In the genomic region with DNA sequence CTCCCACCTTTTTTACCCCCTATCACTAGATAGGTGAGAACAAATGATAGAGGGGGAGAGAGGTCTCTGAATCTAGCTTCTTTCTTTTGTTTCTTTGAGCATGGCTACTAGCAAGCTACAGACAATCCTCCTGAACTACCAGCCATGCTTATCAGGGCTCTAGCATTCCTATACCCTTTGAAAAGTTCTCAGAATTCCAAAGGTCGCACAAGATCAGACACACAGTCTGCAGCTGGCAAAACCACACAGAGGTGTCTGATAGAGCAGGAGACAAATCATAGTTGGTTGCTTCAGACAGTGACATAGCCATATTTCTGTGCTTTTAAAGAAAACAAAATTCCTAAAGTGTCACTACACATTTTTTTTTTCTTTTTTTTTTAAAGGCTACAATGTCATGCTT, we compare ENCODE assay signal across 34 mouse cellular contexts. TPM values are rescaled to one million over a fixed set of nuclear protein-coding genes. Genes with fewer than 3 reads are reported as not detected.
A peak's percentile ranks its signal among the peaks of the same experiment; 100 is the strongest.
DNase-seq lines count a peak whose midpoint lies in the region; ATAC-seq and TF ChIP-seq lines count a peak whose summit lies in the region.
"Had no signal": no experiment of that assay in that cellular context is flagged by ENCODE, and none has a peak within 500 bp of the region (broad histone marks: within the 10 kb centered on the region; RNA-seq: fewer than 3 reads in every experiment).

No protein-coding gene starts in this region.

- peak overlapping the region; percentile 65 for H3K27ac ChIP-seq in heart, embryonic 11.5 days (ENCODE audit: low read depth, low read length)
- peak overlapping the region; percentile 61 for H3K27ac ChIP-seq in heart, embryonic 16.5 days (ENCODE audit: low read length)
- H3K27ac ChIP-seq in lung, embryonic 14.5 days (ENCODE audit: low read depth) = peak overlapping the region; percentile 30; the same call in 1 of the 2 replicates
- no peak overlapping the region for H3K27ac ChIP-seq in forebrain, embryonic 13.5 days
- H3K27ac ChIP-seq in gastrocnemius, adult 2 months = no peak overlapping the region
- H3K27ac ChIP-seq: embryonic facial prominence, embryonic 12.5 days; forebrain, embryonic 15.5 days; hindbrain, embryonic 14.5 days; midbrain, embryonic 10.5 days; midbrain, embryonic 15.5 days; neural tube, embryonic 15.5 days; stomach, embryonic 15.5 days had no signal

- H3K36me3 ChIP-seq in heart, embryonic 11.5 days (ENCODE audit: control insufficient read depth, insufficient read depth, low read length) = peaks cover 4% of the 10 kb centered on the region; the same call in 1 of the 2 replicates
- H3K36me3 ChIP-seq in heart, embryonic 16.5 days (ENCODE audit: control insufficient read depth, insufficient read depth) = peaks cover 6% of the 10 kb centered on the region
- H3K36me3 ChIP-seq in lung, embryonic 14.5 days (ENCODE audit: insufficient read depth) = peaks cover 12% of the 10 kb centered on the region; the same call in 1 of the 2 replicates
- H3K36me3 ChIP-seq in forebrain, embryonic 13.5 days (ENCODE audit: poor library complexity, severe bottlenecking) = no peaks in the 10 kb centered on the region; the same call in 1 of the 2 replicates
- H3K36me3 ChIP-seq: midbrain, embryonic 15.5 days; neural tube, embryonic 15.5 days had no signal

- peak overlapping the region; percentile 22; the same call in 1 of the 2 replicates for H3K4me2 ChIP-seq in heart, embryonic 11.5 days
- peak overlapping the region; percentile 31; the same call in 1 of the 2 replicates for H3K4me2 ChIP-seq in heart, embryonic 16.5 days (ENCODE audit: low read depth, low read length)
- no peak overlapping the region for H3K4me2 ChIP-seq in lung, embryonic 14.5 days
- no peak overlapping the region for H3K4me2 ChIP-seq in forebrain, embryonic 13.5 days
- H3K4me2 ChIP-seq: embryonic facial prominence, embryonic 12.5 days; forebrain, embryonic 15.5 days; hindbrain, embryonic 14.5 days; midbrain, embryonic 15.5 days; neural tube, embryonic 15.5 days; stomach, embryonic 15.5 days had no signal

- DNase-seq in heart, postnatal 25 days (ENCODE audit: low spot score) = no peak
- DNase-seq in heart, postnatal 36 days = no peak
- no peak for DNase-seq in lung, embryonic 14.5 days
- no peak for DNase-seq in lung, postnatal 4 days
- no peak for DNase-seq in gastrocnemius, adult 2 months
- DNase-seq: adrenal gland, postnatal 10 days; cerebellum, adult 8-10 months; cerebellum, postnatal 36 days; kidney, adult 2 months; kidney, postnatal 36 days; left cerebral cortex, postnatal 4 days; lung, adult 18-20 months; lung, postnatal 10 days; retina, postnatal 1 day; right cerebral cortex, postnatal 14 days had no signal

- no peak overlapping the region for H3K9ac ChIP-seq in heart, embryonic 11.5 days (ENCODE audit: low read depth, low read length)
- H3K9ac ChIP-seq in heart, embryonic 16.5 days (ENCODE audit: low read length) = no peak overlapping the region
- H3K9ac ChIP-seq in lung, embryonic 14.5 days = no peak overlapping the region
- H3K9ac ChIP-seq in forebrain, embryonic 13.5 days = no peak overlapping the region
- H3K9ac ChIP-seq: embryonic facial prominence, embryonic 12.5 days; forebrain, embryonic 15.5 days; hindbrain, embryonic 14.5 days; midbrain, embryonic 15.5 days; neural tube, embryonic 15.5 days; stomach, embryonic 15.5 days had no signal

- H3K4me3 ChIP-seq in heart, embryonic 11.5 days (ENCODE audit: low read depth, low read length) = no peak overlapping the region
- no peak overlapping the region for H3K4me3 ChIP-seq in heart, embryonic 16.5 days (ENCODE audit: low read length)
- H3K4me3 ChIP-seq in lung, embryonic 14.5 days (ENCODE audit: low read depth, low read length) = no peak overlapping the region
- H3K4me3 ChIP-seq in forebrain, embryonic 13.5 days = no peak overlapping the region
- no peak overlapping the region for H3K4me3 ChIP-seq in gastrocnemius, adult 2 months
- H3K4me3 ChIP-seq: embryonic facial prominence, embryonic 12.5 days; forebrain, embryonic 15.5 days; midbrain, embryonic 10.5 days; midbrain, embryonic 15.5 days; neural tube, embryonic 15.5 days; stomach, embryonic 15.5 days had no signal

- no peak; the same call in 1 of the 2 replicates for ATAC-seq in heart, embryonic 11.5 days (replicated peaks; ENCODE audit: insufficient number of reproducible peaks, low FRiP score, low TSS enrichment)
- 0 out of 2 replicates have a peak, but pooled peaks have one; percentile 65 for ATAC-seq in heart, embryonic 16.5 days (replicated peaks; ENCODE audit: extremely low read depth, insufficient read depth, low FRiP score)
- no peak for ATAC-seq in lung, embryonic 14.5 days (ENCODE audit: insufficient read depth)
- ATAC-seq in forebrain, embryonic 13.5 days = no peak
- ATAC-seq: forebrain, embryonic 15.5 days; midbrain, embryonic 15.5 days; Patski had no signal

- H3K9me3 ChIP-seq in heart, embryonic 11.5 days (replicated peaks; ENCODE audit: control insufficient read depth, low read length) = no peaks in the 10 kb centered on the region
- no peaks in the 10 kb centered on the region for H3K9me3 ChIP-seq in heart, embryonic 16.5 days (replicated peaks; ENCODE audit: control insufficient read depth, low read length)
- no peaks in the 10 kb centered on the region for H3K9me3 ChIP-seq in lung, embryonic 14.5 days (ENCODE audit: low read depth, low read length)
- H3K9me3 ChIP-seq in forebrain, embryonic 13.5 days (replicated peaks) = no peaks in the 10 kb centered on the region
- H3K9me3 ChIP-seq: embryonic facial prominence, embryonic 12.5 days; forebrain, embryonic 15.5 days; G1E; midbrain, embryonic 10.5 days; midbrain, embryonic 15.5 days; neural tube, embryonic 15.5 days; stomach, embryonic 15.5 days had no signal

- WGBS in heart, embryonic 11.5 days (ENCODE audit: insufficient replicate concordance) = 4% methylated on average over 1 of the region's 1 CpGs
- WGBS in heart, embryonic 16.5 days = 18% methylated on average over 1 of the region's 1 CpGs
- WGBS in lung, embryonic 14.5 days = 19% methylated on average over 1 of the region's 1 CpGs
- 89% methylated on average over 1 of the region's 1 CpGs for WGBS in forebrain, embryonic 13.5 days

- TF ChIP-seq CTCF in lung, embryonic 14.5 days (IDR thresholded peaks at IDR 0.05; ENCODE audit: low read depth) = no peak
- no peak for TF ChIP-seq CTCF in gastrocnemius, adult 2 months (IDR thresholded peaks at IDR 0.05)

- intact Hi-C loops in heart, postnatal 25 days (cut with DNase I) = no loop called here
- intact Hi-C loops in heart, postnatal 36 days (cut with DNase I) = no loop called here
- intact Hi-C loops in gastrocnemius, adult 2 months (cut with DNase I) = no loop called here

- H3K27me3 ChIP-seq in heart, embryonic 11.5 days (ENCODE audit: control insufficient read depth, insufficient read depth, low read length) = no peaks in the 10 kb centered on the region
- no peaks in the 10 kb centered on the region for H3K27me3 ChIP-seq in heart, embryonic 16.5 days (ENCODE audit: control insufficient read depth, insufficient read depth, low read length)
- H3K27me3 ChIP-seq in lung, embryonic 14.5 days (ENCODE audit: insufficient read depth, low read length) = no peaks in the 10 kb centered on the region
- H3K27me3 ChIP-seq in forebrain, embryonic 13.5 days = no peaks in the 10 kb centered on the region
- H3K27me3 ChIP-seq: embryonic facial prominence, embryonic 12.5 days; forebrain, embryonic 15.5 days; midbrain, embryonic 15.5 days; neural tube, embryonic 15.5 days; Patski; stomach, embryonic 15.5 days had no signal

- H3K4me1 ChIP-seq in heart, embryonic 11.5 days (ENCODE audit: control insufficient read depth, insufficient read depth, low read length) = 0 out of 2 replicates have a peak, but pooled peaks cover 7% of the 10 kb centered on the region
- H3K4me1 ChIP-seq in heart, embryonic 16.5 days (ENCODE audit: control insufficient read depth, insufficient read depth, low read length) = peaks cover 13% of the 10 kb centered on the region
- H3K4me1 ChIP-seq in lung, embryonic 14.5 days (ENCODE audit: insufficient read depth) = no peaks in the 10 kb centered on the region
- H3K4me1 ChIP-seq in forebrain, embryonic 13.5 days = no peaks in the 10 kb centered on the region
- H3K4me1 ChIP-seq: embryonic facial prominence, embryonic 12.5 days; forebrain, embryonic 15.5 days; midbrain, embryonic 10.5 days; midbrain, embryonic 15.5 days; neural tube, embryonic 15.5 days; stomach, embryonic 15.5 days had no signal

RNA-seq across cellular contexts. Expression of gene Guca2a, which starts 37.9 kb away (rescaled TPM):
- polyA plus RNA-seq in heart, embryonic 11.5 days (2014; fragmentation: Nextera tagmentation; extraction: Ambion mirVana) = 0.55 TPM in 1 of 2 replicates, not detected in the other
- total RNA-seq in heart, postnatal 25 days (2021) = not detected
- 1.5 TPM in 1 of 2 replicates, not detected in the other for polyA plus RNA-seq in heart, embryonic 16.5 days (2015; fragmentation: Nextera tagmentation; extraction: Ambion mirVana)
- total RNA-seq in heart, postnatal 36 days (2021) = not detected
- polyA plus RNA-seq in lung, embryonic 14.5 days (2014; fragmentation: Nextera tagmentation; extraction: Ambion mirVana) = 0.45 TPM in 1 of 2 replicates, not detected in the other
- not detected in 2 replicates for polyA plus RNA-seq in forebrain, embryonic 13.5 days (2015; fragmentation: Nextera tagmentation; extraction: Ambion mirVana)
- not detected for total RNA-seq in gastrocnemius, adult 2 months (2021)
- total RNA-seq: adrenal gland, postnatal 10 days; G1E; gastrocnemius, adult 8-10 months; gastrocnemius, postnatal 4 days; hematopoietic stem cell, adult 5-6 weeks; layer of hippocampus, adult 8-10 months; layer of hippocampus, postnatal 25 days; left cerebral cortex, postnatal 4 days had no signal
- polyA plus RNA-seq: embryonic facial prominence, embryonic 12.5 days; forebrain, embryonic 15.5 days; frontal cortex, adult 2 months; G1E; hindbrain, embryonic 14.5 days; limb, embryonic 14.5 days; midbrain, embryonic 10.5 days; midbrain, embryonic 15.5 days; neural tube, embryonic 15.5 days; Patski had no signal

RNA-seq across cellular contexts. Expression of gene Guca2b, which starts 59.1 kb away (rescaled TPM):
- not detected in 2 replicates for polyA plus RNA-seq in heart, embryonic 11.5 days (2014; fragmentation: Nextera tagmentation; extraction: Ambion mirVana)
- total RNA-seq in heart, postnatal 25 days (2021) = not detected
- 2.4 TPM in 1 of 2 replicates, not detected in the other for polyA plus RNA-seq in heart, embryonic 16.5 days (2015; fragmentation: Nextera tagmentation; extraction: Ambion mirVana)
- under 1 TPM in 1 of 2 experiments, not detected in 1; 0.89 TPM for total RNA-seq in heart, postnatal 36 days (2021)
- not detected in 2 replicates for polyA plus RNA-seq in lung, embryonic 14.5 days (2014; fragmentation: Nextera tagmentation; extraction: Ambion mirVana)
- not detected in 2 replicates for polyA plus RNA-seq in forebrain, embryonic 13.5 days (2015; fragmentation: Nextera tagmentation; extraction: Ambion mirVana)
- not detected for total RNA-seq in gastrocnemius, adult 2 months (2021)
- total RNA-seq: adrenal gland, postnatal 10 days; gastrocnemius, adult 8-10 months; gastrocnemius, postnatal 4 days; hematopoietic stem cell, adult 5-6 weeks; layer of hippocampus, adult 8-10 months; layer of hippocampus, postnatal 25 days; left cerebral cortex, postnatal 4 days had no signal
- polyA plus RNA-seq: embryonic facial prominence, embryonic 12.5 days; forebrain, embryonic 15.5 days; G1E; hindbrain, embryonic 14.5 days; limb, embryonic 14.5 days; midbrain, embryonic 10.5 days; midbrain, embryonic 15.5 days; neural tube, embryonic 15.5 days had no signal

Comparison
In these comparisons a context has a peak if more than half of its experiments do, and no peak if none do; other contexts are left out.
1. H3K27ac ChIP-seq: peak in heart, embryonic 11.5 days (single experiment), heart, embryonic 16.5 days (single experiment) and lung, embryonic 14.5 days (single experiment); none in forebrain, embryonic 13.5 days (single experiment) and gastrocnemius, adult 2 months (single experiment).
2. H3K4me2 ChIP-seq: peak in heart, embryonic 11.5 days (single experiment) and heart, embryonic 16.5 days (single experiment); none in lung, embryonic 14.5 days (single experiment) and forebrain, embryonic 13.5 days (single experiment).